Mouse (Mus musculus): ENCODE results near the gene Trpc6.

- TF ChIP-seq CTCF (IDR thresholded peaks at IDR 0.05; ENCODE audit: control insufficient read depth, insufficient read depth, low read length): no peak
- no peak for TF ChIP-seq POLR2A (IDR thresholded peaks at IDR 0.05; ENCODE audit: borderline replicate concordance, control insufficient read depth, low read depth, low read length)
These were observed 90.4 kb downstream of the Trpc6 start for GRCm38 (mm10) chr9:8634344-8634743.

Measured in bone marrow, adult 2 months (tissue).